Mouse (Mus musculus) lung, adult 2 months (tissue): Measurements from ENCODE around the gene Usp39.

Experiments used
- CTCF ChIP-seq: fragments of 200-500 bp; IDR thresholded peaks from 2 replicates; pipeline ENCODE4 v1.5.1; 2011; ENCODE audit warnings: mild to moderate bottlenecking, low read length, control low read depth; ENCODE audit not compliant: insufficient read depth
- POLR2A ChIP-seq: fragments of 200-500 bp; IDR thresholded peaks from 2 replicates; pipeline ENCODE4 v1.6.1; 2011; ENCODE audit warnings: low read depth, mild to moderate bottlenecking, control low read depth, low read length, borderline replicate concordance; ENCODE audit errors: extremely low read depth

DNA sequence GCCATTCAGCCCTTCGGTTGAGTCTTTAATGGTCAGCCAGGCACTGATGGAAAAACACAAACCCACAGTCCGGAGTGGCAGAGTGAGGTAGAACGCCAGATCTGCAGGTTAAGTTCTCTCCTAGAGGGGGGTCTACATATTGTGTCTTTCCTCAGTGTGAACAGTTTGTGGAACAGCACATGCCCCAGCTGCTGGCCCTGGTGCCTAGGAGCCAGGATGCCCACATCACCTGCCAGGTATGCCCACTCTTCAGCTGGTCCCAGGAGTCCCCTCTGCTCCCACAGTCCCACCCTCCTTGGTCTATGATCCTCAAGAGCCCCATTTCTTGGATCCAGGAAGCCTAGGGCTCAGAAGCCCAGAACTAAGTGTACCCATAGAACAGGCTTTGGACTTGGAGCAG lies 32.8 kb downstream of the Usp39 start:
- TF ChIP-seq CTCF: no peak
- TF ChIP-seq POLR2A: peak; percentile 35; the same call in 1 of the 2 replicates
